9 mouse cellular contexts compared by ENCODE assay signal in the genomic region with DNA sequence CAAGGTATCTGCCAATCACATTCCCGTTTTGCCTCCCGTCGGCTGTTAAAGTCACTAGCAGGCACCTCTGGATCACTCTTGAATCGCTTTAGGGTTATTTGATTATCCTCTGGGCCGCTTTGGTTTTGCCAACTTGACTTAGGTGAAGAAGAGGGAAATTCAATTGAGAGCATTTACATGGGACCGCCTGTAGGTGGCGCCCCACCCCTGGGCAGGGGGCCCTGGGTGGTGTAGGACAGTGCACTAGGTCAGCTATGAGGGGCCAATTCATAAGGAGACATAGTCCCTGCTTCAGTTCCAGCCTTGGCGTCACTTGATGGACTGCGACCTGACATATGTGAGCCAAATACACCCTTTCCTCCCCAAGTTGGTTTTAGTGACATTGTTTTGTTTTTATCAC. TPM values are rescaled to one million over a fixed set of nuclear protein-coding genes. Genes with fewer than 3 reads are reported as not detected.
DNase-seq lines count a peak whose midpoint lies in the region; ATAC-seq and TF ChIP-seq lines count a peak whose summit lies in the region.
"Had no signal": no experiment of that assay in that cellular context is flagged by ENCODE, and none has a peak within 500 bp of the region (broad histone marks: within the 10 kb centered on the region; RNA-seq: fewer than 3 reads in every experiment).

No protein-coding gene starts in this region.

- TF ChIP-seq POLR2A in cerebellum, adult 2 months (IDR thresholded peaks at IDR 0.05; ENCODE audit: borderline replicate concordance, insufficient read depth, low read length): no peak

- no peaks in the 10 kb centered on the region for H3K4me1 ChIP-seq in cerebellum, adult 2 months (ENCODE audit: control insufficient read depth, insufficient read depth, low read length)
- H3K4me1 ChIP-seq in neural tube, embryonic 11.5 days (ENCODE audit: control insufficient read depth, insufficient read depth, low read length): no peaks in the 10 kb centered on the region
- no peaks in the 10 kb centered on the region for H3K4me1 ChIP-seq in neural tube, embryonic 15.5 days
- no peaks in the 10 kb centered on the region for H3K4me1 ChIP-seq in embryonic facial prominence, embryonic 11.5 days (ENCODE audit: control insufficient read depth, insufficient read depth, low read length)

- no peak overlapping the region for H3K4me3 ChIP-seq in cerebellum, adult 2 months (replicated peaks; ENCODE audit: insufficient read depth, low read depth, low read length)
- H3K4me3 ChIP-seq in neural tube, embryonic 11.5 days (ENCODE audit: low read depth, low read length): no peak overlapping the region
- H3K4me3 ChIP-seq in neural tube, embryonic 15.5 days (replicated peaks): no peak overlapping the region
- no peak overlapping the region for H3K4me3 ChIP-seq in embryonic facial prominence, embryonic 11.5 days (ENCODE audit: low read depth, low read length)

- no peak for ATAC-seq in neural tube, embryonic 11.5 days (ENCODE audit: insufficient read depth, low FRiP score, low TSS enrichment)
- ATAC-seq in neural tube, embryonic 15.5 days (ENCODE audit: low FRiP score): no peak
- ATAC-seq in embryonic facial prominence, embryonic 11.5 days (replicated peaks; ENCODE audit: insufficient number of reproducible peaks, low FRiP score, low TSS enrichment, low read depth): no peak
- ATAC-seq in monocyte, adult 5-6 weeks (replicated peaks; ENCODE audit: insufficient number of reproducible peaks, low FRiP score, low TSS enrichment, poor library complexity, severe bottlenecking): peak; percentile 57; the same call in 1 of the 2 replicates
- no peak for ATAC-seq in frontal cortex, adult (ENCODE audit: low TSS enrichment)

- no peaks in the 10 kb centered on the region for H3K36me3 ChIP-seq in neural tube, embryonic 11.5 days (ENCODE audit: control insufficient read depth, insufficient read depth, low read length)
- peaks cover 4% of the 10 kb centered on the region; the same call in 1 of the 2 replicates for H3K36me3 ChIP-seq in neural tube, embryonic 15.5 days
- no peaks in the 10 kb centered on the region for H3K36me3 ChIP-seq in embryonic facial prominence, embryonic 11.5 days (replicated peaks; ENCODE audit: control insufficient read depth, insufficient read depth, low read depth, low read length)
- H3K36me3 ChIP-seq: G1E had no signal

- WGBS in cerebellum, adult 2 months: 50% methylated on average over 9 of the region's 9 CpGs
- WGBS in neural tube, embryonic 11.5 days: 44% methylated on average over 9 of the region's 9 CpGs
- WGBS in neural tube, embryonic 15.5 days: 53% methylated on average over 9 of the region's 9 CpGs
- 51% methylated on average over 9 of the region's 9 CpGs for WGBS in embryonic facial prominence, embryonic 11.5 days

- no peak overlapping the region for H3K9ac ChIP-seq in neural tube, embryonic 11.5 days (ENCODE audit: low read length)
- H3K9ac ChIP-seq in neural tube, embryonic 15.5 days (replicated peaks): no peak overlapping the region
- no peak overlapping the region for H3K9ac ChIP-seq in embryonic facial prominence, embryonic 11.5 days (replicated peaks; ENCODE audit: low read length)

- peak; percentile 48; the same call in 1 of the 2 replicates for TF ChIP-seq CTCF in cerebellum, adult 2 months (IDR thresholded peaks at IDR 0.05; ENCODE audit: borderline replicate concordance, insufficient read depth, low read depth, low read length)

- H3K27ac ChIP-seq in cerebellum, adult 2 months (ENCODE audit: insufficient read depth, low read length): no peak overlapping the region
- H3K27ac ChIP-seq in neural tube, embryonic 11.5 days (ENCODE audit: low read depth, low read length): no peak overlapping the region
- H3K27ac ChIP-seq in neural tube, embryonic 15.5 days (replicated peaks): no peak overlapping the region
- no peak overlapping the region for H3K27ac ChIP-seq in embryonic facial prominence, embryonic 11.5 days (replicated peaks; ENCODE audit: low read depth, low read length)

- no peak overlapping the region for H3K4me2 ChIP-seq in neural tube, embryonic 11.5 days (ENCODE audit: low read depth)
- H3K4me2 ChIP-seq in neural tube, embryonic 15.5 days: no peak overlapping the region
- H3K4me2 ChIP-seq in embryonic facial prominence, embryonic 11.5 days (ENCODE audit: low read depth, low read length): no peak overlapping the region

- no peaks in the 10 kb centered on the region for H3K9me3 ChIP-seq in neural tube, embryonic 11.5 days (ENCODE audit: control insufficient read depth, low read length)
- H3K9me3 ChIP-seq in neural tube, embryonic 15.5 days (replicated peaks): no peaks in the 10 kb centered on the region
- H3K9me3 ChIP-seq in embryonic facial prominence, embryonic 11.5 days (replicated peaks; ENCODE audit: control insufficient read depth, low read length): no peaks in the 10 kb centered on the region

- no peak for DNase-seq in cerebellum, adult 2 months
- DNase-seq in cerebellum, postnatal 36 days: no peak
- DNase-seq in neural tube, embryonic 11.5 days (ENCODE audit: low spot score): peak; percentile 21
- DNase-seq in embryonic facial prominence, embryonic 11.5 days (ENCODE audit: low spot score): peak; percentile 18
- DNase-seq in neural tube, embryonic 10.5 days (ENCODE audit: extremely low spot score, low spot score): no peak

- H3K27me3 ChIP-seq in cerebellum, adult 2 months (ENCODE audit: control insufficient read depth, insufficient read depth, low read length): no peaks in the 10 kb centered on the region; the same call in 1 of the 2 replicates
- H3K27me3 ChIP-seq in neural tube, embryonic 11.5 days (ENCODE audit: control insufficient read depth, insufficient read depth, low read length): no peaks in the 10 kb centered on the region
- H3K27me3 ChIP-seq in neural tube, embryonic 15.5 days (replicated peaks): no peaks in the 10 kb centered on the region
- no peaks in the 10 kb centered on the region for H3K27me3 ChIP-seq in embryonic facial prominence, embryonic 11.5 days (ENCODE audit: control insufficient read depth, insufficient read depth, low read length)

RNA-seq across cellular contexts. Expression of a gene that starts 10.0 kb away (rescaled TPM):
- 7.4 and 7.5 TPM in 2 replicates for polyA plus RNA-seq in cerebellum, adult 2 months (2012; rRNA removed)
- 3.6 and 5.3 TPM in 2 replicates for polyA plus RNA-seq in neural tube, embryonic 11.5 days (2014; fragmentation: Nextera tagmentation; extraction: Ambion mirVana)
- polyA plus RNA-seq in neural tube, embryonic 15.5 days (2015; fragmentation: Nextera tagmentation; extraction: Ambion mirVana): 3.4 and 4.0 TPM in 2 replicates
- 3.0 and 4.3 TPM in 2 replicates for polyA plus RNA-seq in embryonic facial prominence, embryonic 11.5 days (2014; fragmentation: Nextera tagmentation; extraction: Ambion mirVana)
- total RNA-seq in monocyte, adult 5-6 weeks (2017): 1.2 to 24.9 TPM (median 1.6 TPM) in 3 replicates

RNA-seq across cellular contexts. Expression of a gene that starts 10.1 kb away (rescaled TPM):
- 6.1 and 6.6 TPM in 2 replicates for polyA plus RNA-seq in cerebellum, adult 2 months (2012; rRNA removed)
- 4.6 and 4.9 TPM in 2 replicates for polyA plus RNA-seq in neural tube, embryonic 11.5 days (2014; fragmentation: Nextera tagmentation; extraction: Ambion mirVana)
- polyA plus RNA-seq in neural tube, embryonic 15.5 days (2015; fragmentation: Nextera tagmentation; extraction: Ambion mirVana): 6.5 and 7.6 TPM in 2 replicates
- 5.9 TPM in 2 replicates for polyA plus RNA-seq in embryonic facial prominence, embryonic 11.5 days (2014; fragmentation: Nextera tagmentation; extraction: Ambion mirVana)
- 1.9 to 6.0 TPM (median 2.6 TPM) in 3 replicates for total RNA-seq in monocyte, adult 5-6 weeks (2017)
- polyA plus RNA-seq: G1E had no signal

Comparison
In these comparisons a context has a peak if more than half of its experiments do, and no peak if none do; other contexts are left out.
1. DNase-seq: peak in neural tube, embryonic 11.5 days (single experiment) and embryonic facial prominence, embryonic 11.5 days (single experiment); none in cerebellum, adult 2 months (0 of 2), cerebellum, postnatal 36 days (0 of 2) and neural tube, embryonic 10.5 days (single experiment).